Mouse (Mus musculus) R1 (cell line): ENCODE measurements around the gene Ddit4l.
"Not testable (repeated sequence)": the region's sequence is repeated elsewhere in the genome, so short reads cannot be mapped to it uniquely, and the experiment has no call there.

ENCODE experiments used
- DNase-seq: peaks from one replicate; pipeline ENCODE4 v3.0.0-alpha.2; 2018; ENCODE audit warnings: low read depth, low spot score

Ddit4l gene

DNA sequence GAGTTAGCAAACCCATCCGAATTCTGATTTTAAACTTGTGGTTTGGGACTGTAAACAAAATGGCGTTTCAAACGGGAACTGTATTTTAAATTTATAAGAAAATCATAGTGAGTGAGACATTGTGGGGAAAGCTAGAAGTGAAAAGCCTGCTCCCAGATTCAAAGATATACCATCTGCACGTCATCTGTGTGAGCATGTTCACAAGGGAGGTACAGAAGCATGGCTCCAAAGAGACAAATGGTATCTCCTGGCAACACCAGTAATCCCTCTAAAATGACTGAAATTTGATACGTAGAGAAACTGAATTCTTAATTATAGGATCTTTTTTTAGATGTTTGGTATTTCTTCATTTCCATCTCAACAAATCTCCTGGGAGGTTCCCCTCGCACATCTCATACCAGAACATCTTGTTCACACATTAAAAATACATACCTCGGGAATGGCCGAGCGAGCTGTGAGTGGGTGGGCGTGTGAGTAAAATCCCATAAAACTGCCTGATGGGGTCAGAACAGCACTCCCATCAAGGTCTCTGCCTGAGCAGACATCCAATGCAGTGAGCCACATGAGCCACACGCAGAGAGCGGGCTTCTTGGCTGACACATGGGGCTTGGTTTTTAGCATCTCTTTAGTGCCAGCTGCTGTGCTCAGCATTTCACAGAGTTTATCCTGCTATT lies 26.2 kb downstream of the Ddit4l start:
- DNase-seq = no peak

DNA sequence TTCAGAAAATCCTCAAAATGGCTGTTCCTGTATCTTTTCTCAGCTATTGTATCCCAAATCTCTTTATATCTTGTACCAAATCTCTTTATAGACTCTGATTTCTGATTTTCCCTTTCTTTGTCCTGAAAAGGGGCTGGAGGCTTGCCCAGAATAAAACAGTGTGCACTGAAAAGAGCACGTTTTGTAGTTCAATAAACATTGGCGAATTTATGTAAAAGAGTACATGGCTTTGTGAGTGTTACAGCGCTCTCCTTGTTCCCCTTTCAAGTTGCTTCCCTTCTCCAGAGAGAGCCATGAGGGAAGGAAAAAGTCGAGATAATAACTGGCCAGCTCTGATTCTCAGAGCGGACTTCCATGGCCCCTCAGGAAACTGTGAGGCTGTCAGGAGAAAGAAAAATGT lies 27.7 kb downstream of the Ddit4l start:
- DNase-seq = no peak

DNA sequence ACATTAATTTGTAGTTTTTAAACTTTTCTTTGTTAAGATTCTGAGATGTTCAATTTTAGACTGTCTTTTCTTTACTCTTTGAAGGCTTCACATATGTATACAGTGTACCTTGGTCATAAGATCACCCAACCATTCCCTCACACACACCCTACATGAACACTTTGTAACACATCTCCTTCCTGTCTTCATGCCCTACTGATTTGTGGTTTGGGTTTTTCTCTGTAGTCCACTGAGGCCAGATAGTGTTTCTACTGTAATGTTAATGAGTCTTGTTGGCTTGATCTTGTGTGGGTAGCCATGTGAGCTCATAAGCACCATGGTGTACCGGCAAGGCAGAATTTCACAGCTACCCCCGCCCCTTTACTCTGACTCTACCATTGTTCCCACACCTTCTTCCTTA lies 31.4 kb downstream of the Ddit4l start:
- DNase-seq = no peak

DNA sequence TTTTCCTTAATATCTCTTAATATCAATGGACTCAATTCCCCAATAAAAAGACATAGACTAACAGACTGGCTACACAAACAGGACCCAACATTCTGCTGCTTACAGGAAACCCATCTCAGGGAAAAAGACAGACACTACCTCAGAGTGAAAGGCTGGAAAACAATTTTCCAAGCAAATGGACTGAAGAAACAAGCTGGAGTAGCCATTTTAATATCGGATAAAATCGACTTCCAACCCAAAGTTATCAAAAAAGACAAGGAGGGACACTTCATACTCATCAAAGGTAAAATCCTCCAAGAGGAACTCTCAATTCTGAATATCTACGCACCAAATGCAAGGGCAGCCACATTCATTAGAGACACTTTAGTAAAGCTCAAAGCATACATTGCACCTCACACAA lies 49.8 kb downstream of the Ddit4l start, which contains the start of gene Gm21962:
TSS of gene Gm21962 (plus strand) at position 301 of the 400 bp plus-strand sequence.
- not testable (repeated sequence) for DNase-seq
